Mouse (Mus musculus) lung, postnatal 0 days (tissue): ENCODE results near the gene Gngt2. TPM values are rescaled to one million over a fixed set of nuclear protein-coding genes. Genes with fewer than 3 reads are reported as not detected.

Experiments used
- ATAC-seq: fragments of 200-750 bp; cut with Nextera tagmentation; 2 replicates; pipeline ENCODE4 v1.8.0; 2017; ENCODE audit warnings: moderate library complexity
- DNase-seq: peaks from one replicate; pipeline ENCODE4 v3.0.0-alpha.2; 2016; ENCODE audit warnings: low spot score
- H3K27ac ChIP-seq: fragments of 300-500 bp; sonication (generic); 2 replicates; pipeline ENCODE4 v1.5.1; 2014; ENCODE audit warnings: antibody characterized with exemption, mild to moderate bottlenecking, low read length, mixed read lengths
- H3K27me3 ChIP-seq: fragments of 300-500 bp; sonication (generic); replicated peaks from 2 replicates; pipeline ENCODE4 v1.6.1; 2014; ENCODE audit warnings: low read length, mixed read lengths; ENCODE audit not compliant: insufficient read depth
- H3K36me3 ChIP-seq: fragments of 300-500 bp; sonication (generic); 2 replicates; pipeline ENCODE4 v1.6.1; 2014; ENCODE audit warnings: low read length, mixed read lengths; ENCODE audit not compliant: insufficient read depth
- H3K4me1 ChIP-seq: fragments of 300-500 bp; sonication (generic); 2 replicates; pipeline ENCODE4 v1.6.1; 2014; ENCODE audit warnings: antibody characterized with exemption, low read depth, low read length, mixed read lengths; ENCODE audit not compliant: insufficient read depth
- H3K4me2 ChIP-seq: fragments of 300-500 bp; sonication (generic); replicated peaks from 2 replicates; pipeline ENCODE4 v1.6.1; 2014; ENCODE audit warnings: low read depth, mild to moderate bottlenecking, low read length, moderate library complexity, mixed read lengths
- H3K4me3 ChIP-seq: fragments of 300-500 bp; sonication (generic); 2 replicates; pipeline ENCODE4 v1.5.1; 2014; ENCODE audit warnings: low read depth, low read length
- H3K9ac ChIP-seq: fragments of 300-500 bp; sonication (generic); replicated peaks from 2 replicates; pipeline ENCODE4 v1.6.1; 2014; ENCODE audit warnings: low read depth, mild to moderate bottlenecking
- H3K9me3 ChIP-seq: fragments of 300-500 bp; sonication (generic); 2 replicates; pipeline ENCODE4 v1.6.1; 2016; ENCODE audit warnings: low read length, mixed read lengths
- CTCF ChIP-seq: IDR thresholded peaks from 2 replicates; pipeline ENCODE4 v1.5.1; 2016; ENCODE audit warnings: antibody characterized with exemption, mild to moderate bottlenecking
- EP300 ChIP-seq: IDR thresholded peaks from 2 replicates; pipeline ENCODE4 v1.6.1; 2016; ENCODE audit warnings: antibody characterized with exemption, mild to moderate bottlenecking, control low read depth
- WGBS: fragments of 180-500 bp; shearing (Covaris S2); extraction: QIAGEN DNeasy Blood & Tissue Kit; methylation state at CpG from one replicate; pipeline ENCODE4 v1.1.7; 2014; 5-methylcytosine and 5-hydroxymethylcytosine counted together
- polyA plus RNA-seq: library from polyadenylated mRNA; unstranded; fragments of >200 nt; fragmentation: Nextera tagmentation; extraction: Ambion mirVana; gene quantifications from 2 replicates; pipeline ENCODE4 v1.2.1, GENCODE M21; 2015

Gene Gngt2
- 62.5 and 75.9 TPM in 2 replicates for polyA plus RNA-seq

- Histone ChIP-seq H3K27ac (peak within 1 kb of the TSS; percentile 62), H3K9me3 (no peaks in the 10 kb centered on the region), H3K4me3 (no peak within 1 kb of the TSS), H3K4me1 (peaks cover 27% of the 10 kb centered on the region), H3K9ac (no peak within 1 kb of the TSS), H3K27me3 (0 out of 2 replicates have a peak, but pooled peaks cover 9% of the 10 kb centered on the region), H3K4me2 (no peak within 1 kb of the TSS; the same call in 1 of the 2 replicates), H3K36me3 (no peaks in the 10 kb centered on the region)
- ATAC-seq (peak; percentile 63), DNase-seq (peak; percentile 87)
- no peak for TF ChIP-seq EP300
- no peak for TF ChIP-seq CTCF
- WGBS = 16% methylated on average over 10 of the region's 10 CpGs
Observed at GRCm38 (mm10) chr11:95837059-95837458, at the start of gene Gngt2. Gene Gngt2 (plus strand): TSS chr11:95837216.

DNA sequence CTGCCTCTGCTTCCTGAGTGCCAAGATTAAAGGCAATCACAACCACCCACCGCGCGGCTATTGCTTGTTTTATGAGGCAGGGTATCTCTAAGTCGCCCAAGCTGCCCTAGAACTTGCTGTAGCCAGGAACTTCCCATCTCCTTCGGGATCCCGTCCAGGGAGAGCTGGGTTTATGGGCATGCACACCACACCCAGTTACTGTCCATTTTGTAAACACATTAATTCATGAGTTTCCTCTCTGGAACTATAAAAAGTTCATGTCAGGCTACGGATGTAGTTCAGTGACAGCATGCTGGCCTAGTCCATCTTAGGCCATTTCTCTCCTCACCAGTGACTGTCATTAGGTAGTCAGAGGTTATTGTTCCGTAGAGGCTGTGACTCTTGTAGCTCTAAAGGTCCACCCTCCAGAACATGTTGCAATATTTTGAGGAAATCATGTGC, 47.5 kb upstream of the Gngt2 start:
- no peaks in the 10 kb centered on the region for H3K36me3 ChIP-seq
- no peak overlapping the region for H3K4me3 ChIP-seq
- H3K9ac ChIP-seq = no peak overlapping the region
- peak; percentile 73 for DNase-seq
- H3K9me3 ChIP-seq = no peaks in the 10 kb centered on the region
- 47% methylated on average over 8 of the region's 8 CpGs for WGBS
- no peaks in the 10 kb centered on the region; the same call in 1 of the 2 replicates for H3K4me1 ChIP-seq
- TF ChIP-seq EP300 (peak; percentile 45; the same call in 1 of the 2 replicates), CTCF (no peak)
- peak; percentile 85 for ATAC-seq
- no peaks in the 10 kb centered on the region for H3K27me3 ChIP-seq
- peak overlapping the region; percentile 38; the same call in 1 of the 2 replicates for H3K27ac ChIP-seq
- H3K4me2 ChIP-seq = no peak overlapping the region

GRCm38 (mm10) chr11:95791787-95792186, 45.2 kb upstream of the Gngt2 start:
- Histone ChIP-seq H3K4me1 (peaks cover 7% of the 10 kb centered on the region; the same call in 1 of the 2 replicates), H3K27ac (no peak overlapping the region), H3K4me2 (no peak overlapping the region), H3K36me3 (no peaks in the 10 kb centered on the region), H3K27me3 (no peaks in the 10 kb centered on the region), H3K9ac (no peak overlapping the region), H3K4me3 (no peak overlapping the region), H3K9me3 (no peaks in the 10 kb centered on the region)
- 83% methylated on average over 13 of the region's 13 CpGs for WGBS
- no peak for DNase-seq
- TF ChIP-seq EP300 (no peak), CTCF (no peak)
- ATAC-seq = no peak

DNA sequence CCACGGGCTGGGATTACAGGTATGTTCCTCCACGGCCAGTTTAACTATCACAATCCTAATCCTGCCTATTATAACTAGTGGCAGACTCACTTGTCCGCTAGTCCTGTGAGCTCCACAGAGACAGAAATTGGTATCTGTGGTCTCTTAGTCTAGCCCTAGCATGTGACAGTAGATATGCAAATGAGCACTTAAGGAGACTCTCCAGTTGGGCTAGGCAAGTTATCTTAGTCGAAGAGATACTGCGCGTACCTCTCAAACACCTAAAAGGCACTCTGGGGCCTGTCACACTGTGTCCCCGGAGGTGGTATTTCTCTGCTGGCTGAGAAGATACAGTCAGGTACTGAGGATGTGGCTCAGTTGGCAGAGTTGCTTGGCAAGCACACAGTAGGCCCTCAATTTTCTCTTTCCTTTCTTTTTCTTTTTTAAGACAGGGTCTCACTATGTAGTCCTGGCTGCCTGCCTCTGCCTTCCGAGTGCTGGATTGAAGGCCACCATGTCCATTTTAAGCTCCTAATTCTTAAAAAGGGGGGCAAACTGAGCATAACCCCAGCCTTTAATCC, 44.0 kb upstream of the Gngt2 start:
- Histone ChIP-seq H3K4me2 (no peak overlapping the region), H3K36me3 (no peaks in the 10 kb centered on the region), H3K27me3 (0 out of 2 replicates have a peak, but pooled peaks cover 5% of the 10 kb centered on the region), H3K27ac (no peak overlapping the region), H3K9me3 (no peaks in the 10 kb centered on the region), H3K4me3 (no peak overlapping the region), H3K9ac (no peak overlapping the region), H3K4me1 (peaks cover 8% of the 10 kb centered on the region; the same call in 1 of the 2 replicates)
- ATAC-seq (no peak), DNase-seq (no peak)
- no peak for TF ChIP-seq CTCF
- WGBS = 90% methylated on average over 8 of the region's 8 CpGs

DNA sequence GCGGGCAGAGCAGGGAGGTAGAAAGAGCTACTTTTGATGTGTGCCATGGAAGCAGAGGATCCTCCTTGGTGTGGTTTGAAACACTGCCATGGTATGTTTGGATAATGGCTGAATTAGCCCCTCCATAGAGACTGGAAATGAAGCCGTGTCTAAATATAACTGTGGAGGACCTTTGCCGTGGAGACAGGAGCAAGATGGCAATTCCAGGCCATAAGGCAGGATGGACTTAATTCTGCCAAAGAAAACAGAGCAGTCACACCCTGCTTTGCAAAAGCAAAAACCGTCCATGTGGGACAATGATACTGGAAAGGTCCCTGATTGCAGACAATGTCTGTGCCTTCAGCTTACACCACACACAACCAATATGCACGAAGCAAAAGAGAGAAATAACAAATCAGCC, 42.8 kb upstream of the Gngt2 start:
- TF ChIP-seq CTCF (no peak), EP300 (no peak)
- WGBS = 50% methylated on average over 5 of the region's 5 CpGs
- DNase-seq = no peak
- ATAC-seq = no peak
- no peaks in the 10 kb centered on the region for H3K36me3 ChIP-seq
- H3K27ac ChIP-seq = no peak overlapping the region
- H3K27me3 ChIP-seq = 0 out of 2 replicates have a peak, but pooled peaks cover 5% of the 10 kb centered on the region
- peaks cover 8% of the 10 kb centered on the region; the same call in 1 of the 2 replicates for H3K4me1 ChIP-seq
- no peak overlapping the region for H3K9ac ChIP-seq
- H3K4me3 ChIP-seq = no peak overlapping the region
- H3K4me2 ChIP-seq = no peak overlapping the region
- no peaks in the 10 kb centered on the region for H3K9me3 ChIP-seq

DNA sequence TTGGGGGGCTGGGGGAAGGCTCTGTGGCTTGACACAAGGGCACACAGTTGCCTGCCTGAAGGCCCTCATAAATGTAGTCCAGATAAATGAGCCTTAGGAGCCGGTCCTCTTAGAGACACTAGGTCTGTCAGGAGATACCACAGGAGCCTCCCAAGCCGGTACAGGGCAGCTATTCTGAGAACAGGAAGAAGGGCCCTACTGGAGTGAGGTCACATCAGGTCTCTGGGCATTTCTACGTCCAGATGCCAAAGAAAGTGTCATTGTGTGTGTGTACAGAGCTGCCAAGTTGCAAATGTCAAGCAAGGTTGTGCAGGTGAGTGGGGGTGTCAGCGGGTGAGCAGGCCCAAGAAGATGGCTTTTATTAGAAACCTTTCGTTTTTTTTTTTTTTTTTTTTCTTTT, 41.4 kb upstream of the Gngt2 start:
- DNase-seq (no peak), ATAC-seq (0 out of 2 replicates have a peak, but pooled peaks have one; percentile 25)
- Histone ChIP-seq H3K27ac (no peak overlapping the region), H3K4me3 (no peak overlapping the region), H3K4me2 (no peak overlapping the region), H3K9ac (no peak overlapping the region), H3K4me1 (peaks cover 8% of the 10 kb centered on the region; the same call in 1 of the 2 replicates), H3K36me3 (no peaks in the 10 kb centered on the region), H3K9me3 (no peaks in the 10 kb centered on the region), H3K27me3 (0 out of 2 replicates have a peak, but pooled peaks cover 5% of the 10 kb centered on the region)
- WGBS = 59% methylated on average over 5 of the region's 5 CpGs
- no peak for TF ChIP-seq CTCF
- TF ChIP-seq EP300 = no peak
